Mouse (Mus musculus) intestine, embryonic 16.5 days (tissue): ENCODE data around the gene Id2. TPM values are rescaled to one million over a fixed set of nuclear protein-coding genes. Genes with fewer than 3 reads are reported as not detected.

ENCODE experiments used
- ATAC-seq: fragments of 200-750 bp; cut with Nextera tagmentation; 2 replicates; pipeline ENCODE4 v1.8.0; 2017; ENCODE audit warnings: moderate TSS enrichment, moderate library complexity
- H3K27ac ChIP-seq: fragments of 300-500 bp; sonication (generic); 2 replicates; pipeline ENCODE4 v1.5.1; 2014; ENCODE audit warnings: mild to moderate bottlenecking, low read length
- H3K27me3 ChIP-seq: fragments of 300-500 bp; sonication (generic); replicated peaks from 2 replicates; pipeline ENCODE4 v1.6.1; 2014; ENCODE audit warnings: low read length, control low read depth, mixed read lengths; ENCODE audit not compliant: control insufficient read depth, insufficient read depth
- H3K36me3 ChIP-seq: fragments of 300-500 bp; sonication (generic); 2 replicates; pipeline ENCODE4 v1.6.1; 2014; ENCODE audit warnings: low read length, control low read depth; ENCODE audit not compliant: control insufficient read depth, insufficient read depth
- H3K4me1 ChIP-seq: fragments of 300-500 bp; sonication (generic); 2 replicates; pipeline ENCODE4 v1.6.1; 2014; ENCODE audit warnings: low read length, control low read depth, mixed read lengths; ENCODE audit not compliant: control insufficient read depth, insufficient read depth
- H3K4me2 ChIP-seq: fragments of 300-500 bp; sonication (generic); 2 replicates; pipeline ENCODE4 v1.6.1; 2014; ENCODE audit warnings: low read depth, low read length, control low read depth
- H3K4me3 ChIP-seq: fragments of 300-500 bp; sonication (generic); 2 replicates; pipeline ENCODE4 v1.5.1; 2014; ENCODE audit warnings: mild to moderate bottlenecking, low read length
- H3K9ac ChIP-seq: fragments of 300-500 bp; sonication (generic); 2 replicates; pipeline ENCODE4 v1.6.1; 2014; ENCODE audit warnings: low read depth, low read length
- H3K9me3 ChIP-seq: fragments of 300-500 bp; sonication (generic); 2 replicates; pipeline ENCODE4 v1.6.1; 2016; ENCODE audit warnings: low read length, control low read depth; ENCODE audit not compliant: control insufficient read depth
- WGBS: fragments of 180-500 bp; shearing (Covaris S2); extraction: QIAGEN DNeasy Blood & Tissue Kit; methylation state at CpG from one replicate; pipeline ENCODE4 v1.1.7; 2014; 5-methylcytosine and 5-hydroxymethylcytosine counted together
- polyA plus RNA-seq: library from polyadenylated mRNA; unstranded; fragments of >200 nt; fragmentation: Nextera tagmentation; extraction: Ambion mirVana; gene quantifications from 2 replicates; pipeline ENCODE4 v1.2.1, GENCODE M21; 2015

Id2 gene
- polyA plus RNA-seq, 1 experiment from 2014 or later: 333 TPM

DNA sequence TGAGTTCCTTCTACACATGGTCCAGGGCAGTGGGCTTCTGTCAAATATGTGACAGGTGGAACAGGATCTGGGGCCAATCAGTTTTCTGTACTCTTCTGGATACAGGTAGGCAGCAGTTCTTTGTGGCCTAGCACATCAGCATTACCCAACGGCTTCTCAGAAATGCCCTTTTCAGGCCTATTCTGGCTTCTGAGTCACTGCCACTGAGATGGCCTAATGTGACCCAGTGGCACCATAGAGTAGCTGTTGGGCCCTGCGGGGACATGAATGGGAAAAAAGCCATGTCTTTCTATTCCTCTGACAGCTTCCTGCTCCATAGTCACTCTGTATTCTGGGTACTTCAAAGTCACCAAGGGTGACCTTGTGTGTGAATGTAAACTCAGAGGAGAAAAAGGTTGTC is 15.9 kb upstream of the Id2 start:
- H3K4me2 ChIP-seq: no peak overlapping the region
- no peak overlapping the region for H3K4me3 ChIP-seq
- ATAC-seq: no peak
- H3K27me3 ChIP-seq: no peaks in the 10 kb centered on the region
- no peak overlapping the region for H3K9ac ChIP-seq
- no peak overlapping the region for H3K27ac ChIP-seq
- H3K9me3 ChIP-seq: no peaks in the 10 kb centered on the region
- H3K36me3 ChIP-seq: no peaks in the 10 kb centered on the region
- WGBS: 93% methylated on average over 2 of the region's 2 CpGs
- H3K4me1 ChIP-seq: peaks cover 2% of the 10 kb centered on the region; the same call in 1 of the 2 replicates

DNA sequence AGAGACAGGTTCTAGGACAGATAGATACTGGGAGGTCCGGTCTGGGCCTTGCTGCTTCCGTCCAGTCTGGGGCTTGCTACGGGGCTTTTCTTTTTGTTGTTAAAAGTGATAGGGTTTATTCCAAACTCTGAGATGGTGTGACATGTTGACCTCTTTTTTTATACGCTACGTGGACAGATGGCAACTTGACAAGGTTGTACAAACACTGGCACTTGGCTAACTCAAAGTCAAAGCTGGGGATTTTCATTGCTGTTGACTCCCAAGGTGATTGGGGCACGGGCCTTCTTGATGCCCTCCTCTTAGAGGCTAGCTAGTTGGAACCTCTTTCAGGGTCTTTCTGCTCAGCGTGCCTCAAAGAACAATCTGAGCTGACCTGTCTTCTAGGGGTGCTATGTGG is 13.7 kb upstream of the Id2 start:
- Histone ChIP-seq H3K4me3 (no peak overlapping the region), H3K4me2 (no peak overlapping the region), H3K9me3 (no peaks in the 10 kb centered on the region), H3K9ac (no peak overlapping the region), H3K4me1 (0 out of 2 replicates have a peak, but pooled peaks cover 2% of the 10 kb centered on the region), H3K36me3 (no peaks in the 10 kb centered on the region), H3K27me3 (no peaks in the 10 kb centered on the region), H3K27ac (no peak overlapping the region)
- no peak for ATAC-seq
- WGBS: 82% methylated on average over 7 of the region's 7 CpGs

DNA sequence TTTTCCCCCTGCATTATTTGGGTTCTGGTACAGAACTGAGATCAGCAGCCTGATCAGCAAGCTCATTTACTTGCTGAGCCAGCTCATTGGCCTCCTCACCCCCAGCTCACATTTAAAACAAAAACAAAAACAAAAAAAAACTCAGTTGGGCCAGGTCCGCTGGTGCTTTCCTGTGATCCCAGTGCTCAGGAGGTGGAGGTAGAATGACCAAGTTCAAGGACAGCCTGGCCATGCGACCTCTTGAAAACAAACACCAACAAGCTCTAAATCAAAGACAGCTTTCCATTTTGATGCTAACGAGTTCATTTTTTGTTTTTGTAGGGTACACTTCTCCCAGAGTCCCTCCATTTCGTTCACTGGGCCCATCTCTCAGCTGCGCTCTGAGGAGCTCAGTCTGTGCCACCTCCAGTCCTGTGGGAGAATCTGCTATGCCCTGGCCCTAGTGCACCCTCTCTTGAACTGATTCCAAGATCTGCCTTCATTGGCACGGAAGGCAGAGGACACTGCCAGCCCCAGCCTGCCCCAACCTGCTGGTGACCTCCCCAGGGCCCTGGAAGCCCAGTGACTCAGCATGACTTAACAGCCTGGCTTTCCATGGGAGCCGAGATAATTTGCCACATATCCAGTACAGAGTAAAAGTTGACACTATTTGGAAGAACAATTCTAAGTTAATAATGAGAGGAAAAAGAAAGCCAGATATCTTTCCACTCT is 13.2 kb upstream of the Id2 start:
- Histone ChIP-seq H3K9me3 (no peaks in the 10 kb centered on the region), H3K27ac (no peak overlapping the region), H3K27me3 (no peaks in the 10 kb centered on the region), H3K36me3 (no peaks in the 10 kb centered on the region), H3K4me1 (0 out of 2 replicates have a peak, but pooled peaks cover 2% of the 10 kb centered on the region), H3K4me3 (no peak overlapping the region), H3K9ac (no peak overlapping the region), H3K4me2 (no peak overlapping the region)
- no peak for ATAC-seq
- whole genome bisulfite sequencing: 74% methylated on average over 7 of the region's 7 CpGs

DNA sequence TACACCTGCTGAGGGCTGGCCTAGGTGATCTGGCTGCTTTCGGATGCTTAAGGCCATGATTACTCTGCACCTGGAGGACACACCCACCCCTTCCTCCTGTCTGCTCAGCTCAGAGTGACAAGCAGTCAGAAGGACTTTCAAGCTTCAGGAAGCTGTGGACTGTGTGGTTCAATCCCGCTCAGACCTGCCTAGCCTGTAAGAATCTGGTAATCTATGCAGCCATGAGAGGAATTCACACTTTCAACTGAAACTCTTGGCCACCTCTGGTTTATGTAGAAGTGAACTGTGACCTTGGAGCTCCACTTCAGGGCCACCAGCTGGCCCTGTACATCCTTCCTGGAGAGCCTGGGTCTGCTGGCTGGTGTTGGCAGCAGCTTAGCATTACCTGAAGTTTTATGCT is 11.9 kb upstream of the Id2 start:
- WGBS: 50% methylated on average over 2 of the region's 2 CpGs

DNA sequence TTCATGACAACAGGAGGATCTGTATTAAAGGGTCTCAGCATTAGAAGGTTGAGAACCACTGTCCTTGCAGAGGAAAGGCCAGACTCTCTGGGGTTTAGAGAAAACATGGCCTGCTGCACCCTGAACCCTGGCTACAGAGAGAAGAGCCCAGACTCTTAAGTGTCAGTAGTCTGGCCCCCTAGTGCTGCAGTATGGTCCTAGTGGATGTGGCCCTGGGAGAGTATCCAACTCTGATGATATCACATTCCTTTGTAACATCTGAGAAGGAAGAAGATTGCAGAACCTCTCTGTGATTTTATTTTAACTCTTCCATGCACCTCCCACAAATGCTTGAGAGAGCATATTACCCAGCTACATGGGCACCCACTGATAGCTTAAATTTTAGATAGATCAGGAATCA is 7.6 kb upstream of the Id2 start:
- no peak overlapping the region for H3K9ac ChIP-seq

More for the DNA sequence above, 11.9 kb upstream of the Id2 start:
- no peak overlapping the region for H3K4me3 ChIP-seq
- H3K36me3 ChIP-seq: no peaks in the 10 kb centered on the region
- H3K4me1 ChIP-seq: 0 out of 2 replicates have a peak, but pooled peaks cover 2% of the 10 kb centered on the region
- H3K4me2 ChIP-seq: no peak overlapping the region
- ATAC-seq: peak; percentile 91
- no peaks in the 10 kb centered on the region for H3K27me3 ChIP-seq
- peak overlapping the region; percentile 12 for H3K27ac ChIP-seq
- no peaks in the 10 kb centered on the region for H3K9me3 ChIP-seq
- no peak overlapping the region for H3K9ac ChIP-seq

DNA sequence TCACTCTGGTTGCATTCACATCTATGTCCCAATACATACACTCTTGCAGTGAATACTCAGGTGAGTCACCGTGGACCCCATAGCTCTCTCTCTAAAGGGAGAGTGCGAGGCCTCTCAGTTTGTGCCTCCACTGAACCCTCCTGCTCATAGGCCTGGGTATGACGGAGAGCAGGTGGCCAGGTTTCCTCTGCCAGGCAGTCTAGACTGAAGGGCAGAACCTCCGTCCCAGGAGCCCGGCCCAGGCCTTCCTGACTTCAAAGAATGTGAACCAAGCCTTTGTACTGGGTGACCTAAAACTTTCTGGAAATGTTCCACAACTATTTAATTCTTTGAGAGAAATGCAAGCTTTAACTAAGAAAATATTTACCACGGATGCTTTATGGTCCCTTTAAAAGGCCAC is 7.0 kb upstream of the Id2 start:
- no peak for ATAC-seq
- Histone ChIP-seq H3K36me3 (no peaks in the 10 kb centered on the region), H3K4me1 (peaks cover 16% of the 10 kb centered on the region), H3K9me3 (no peaks in the 10 kb centered on the region), H3K27me3 (no peaks in the 10 kb centered on the region), H3K27ac (no peak overlapping the region), H3K9ac (no peak overlapping the region), H3K4me2 (no peak overlapping the region), H3K4me3 (no peak overlapping the region)
- WGBS: 75% methylated on average over 6 of the region's 6 CpGs

More for the DNA sequence above, 7.6 kb upstream of the Id2 start:
- H3K9me3 ChIP-seq: no peaks in the 10 kb centered on the region
- no peak overlapping the region for H3K4me3 ChIP-seq
- H3K27me3 ChIP-seq: no peaks in the 10 kb centered on the region
- no peak for ATAC-seq
- H3K27ac ChIP-seq: no peak overlapping the region
- H3K4me2 ChIP-seq: no peak overlapping the region
- peaks cover 13% of the 10 kb centered on the region for H3K4me1 ChIP-seq
- no peaks in the 10 kb centered on the region for H3K36me3 ChIP-seq

DNA sequence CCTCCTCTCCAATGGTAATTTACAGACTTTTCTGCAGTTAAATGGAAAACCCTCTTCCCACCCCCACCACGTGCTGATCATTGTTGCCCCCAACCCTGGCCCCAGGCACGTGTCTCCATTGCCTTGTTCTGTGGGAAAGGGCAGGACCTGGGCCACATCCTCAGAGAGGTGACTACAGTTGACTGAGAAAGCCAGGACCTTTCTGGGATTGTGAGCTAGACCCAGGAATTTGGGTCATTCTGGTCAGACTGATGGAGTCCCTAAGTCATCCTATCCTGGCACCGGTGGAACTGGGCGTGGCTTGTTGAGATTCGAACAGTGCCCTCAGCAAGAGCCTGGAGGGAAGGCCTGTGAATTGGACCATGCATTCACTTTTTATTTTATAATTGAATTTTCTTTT is 4.4 kb upstream of the Id2 start:
- Histone ChIP-seq H3K4me2 (peak overlapping the region; percentile 94), H3K4me1 (peaks cover 30% of the 10 kb centered on the region), H3K9me3 (no peaks in the 10 kb centered on the region), H3K36me3 (no peaks in the 10 kb centered on the region), H3K27ac (peak overlapping the region; percentile 99), H3K27me3 (no peaks in the 10 kb centered on the region), H3K4me3 (peak overlapping the region; percentile 64; the same call in 1 of the 2 replicates), H3K9ac (peak overlapping the region; percentile 90)
- ATAC-seq: no peak
- 26% methylated on average over 5 of the region's 5 CpGs for WGBS

DNA sequence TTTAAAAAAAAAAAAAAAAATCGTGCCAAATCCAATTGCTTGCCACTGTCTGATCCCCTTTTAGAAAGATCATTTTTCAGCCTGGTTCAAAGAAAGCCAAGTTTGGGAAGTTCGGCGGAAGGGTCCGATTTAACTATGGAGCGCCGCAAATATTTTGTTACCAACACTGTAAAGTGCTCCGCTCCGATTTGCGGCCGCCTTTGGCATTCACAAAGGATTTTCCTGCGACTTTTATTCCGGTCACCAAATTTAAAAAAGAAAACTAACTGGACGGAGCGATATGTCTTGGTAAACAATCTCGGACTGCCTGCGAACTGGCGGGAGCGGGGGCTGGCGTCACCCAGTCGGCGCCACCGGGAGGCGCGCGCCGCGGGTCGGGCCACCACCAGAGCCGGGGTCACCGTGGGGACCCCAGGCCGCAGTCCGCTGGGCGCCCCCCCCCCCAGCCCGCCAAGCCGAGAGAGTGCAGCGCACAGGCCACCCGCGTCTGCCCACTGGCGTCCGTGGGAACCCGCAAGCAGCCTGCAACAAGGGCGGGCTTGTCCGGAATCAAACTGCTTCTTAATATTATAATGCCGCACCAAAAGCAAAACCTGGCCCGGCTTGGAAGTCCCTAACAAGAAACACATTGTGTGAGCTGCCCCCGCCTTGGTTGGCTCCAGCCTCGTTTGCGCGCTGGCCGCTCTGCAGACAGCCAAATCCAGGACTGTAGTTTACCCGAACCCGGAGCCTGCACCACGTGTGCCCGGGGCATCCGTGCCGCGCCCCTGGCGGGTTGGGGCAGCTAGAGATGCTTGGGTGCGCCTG is 3.7 kb upstream of the Id2 start:
- no peak for ATAC-seq
- peak overlapping the region; percentile 90 for H3K9ac ChIP-seq
- H3K4me2 ChIP-seq: peak overlapping the region; percentile 94
- peak overlapping the region; percentile 99 for H3K27ac ChIP-seq
- no peaks in the 10 kb centered on the region for H3K9me3 ChIP-seq
- peaks cover 30% of the 10 kb centered on the region for H3K4me1 ChIP-seq
- H3K27me3 ChIP-seq: no peaks in the 10 kb centered on the region
- under 1% methylated on average over 59 of the region's 59 CpGs for WGBS
- peak overlapping the region; percentile 64 for H3K4me3 ChIP-seq
- no peaks in the 10 kb centered on the region for H3K36me3 ChIP-seq

DNA sequence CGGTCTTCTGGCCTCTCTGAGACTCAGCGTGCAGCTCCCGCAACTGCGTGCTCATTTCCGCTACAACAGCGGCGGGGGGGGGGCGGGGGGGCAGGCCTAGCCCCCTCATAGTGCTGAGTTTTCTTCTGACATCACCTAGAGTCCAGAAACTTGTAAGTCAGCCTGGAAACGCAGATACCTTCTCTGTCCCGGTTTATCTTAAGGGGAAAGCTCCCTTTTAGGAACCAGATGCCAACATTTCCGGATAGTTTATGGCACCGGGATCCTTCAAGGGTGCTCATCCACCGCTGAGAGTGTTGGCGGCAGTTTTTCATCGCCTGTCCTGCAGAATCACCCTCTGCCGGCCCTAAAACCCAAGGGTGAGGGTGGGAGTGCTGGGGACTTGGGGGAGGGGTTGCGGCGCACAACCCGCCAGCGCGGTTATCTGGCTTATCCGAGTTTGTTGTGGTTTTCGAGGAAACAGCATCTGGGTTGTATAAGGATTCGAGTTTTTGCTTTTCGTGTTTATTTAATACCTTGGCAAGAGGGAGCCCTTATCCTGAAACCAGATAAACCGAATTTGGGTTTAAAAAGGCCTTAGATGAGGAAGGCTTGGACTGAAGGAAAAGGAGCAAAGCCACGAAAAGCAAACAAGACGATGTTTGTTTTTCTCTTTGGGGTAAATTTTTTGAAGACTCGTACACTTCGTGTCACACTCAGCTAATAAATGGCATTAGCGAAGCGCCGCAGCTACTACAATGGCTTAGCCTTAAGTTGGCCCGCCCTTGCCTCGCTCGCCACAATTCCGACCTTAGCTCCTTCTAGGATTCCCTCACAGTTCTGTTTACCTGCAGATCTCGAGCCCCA is 2.8 kb upstream of the Id2 start:
- no peaks in the 10 kb centered on the region for H3K27me3 ChIP-seq
- H3K36me3 ChIP-seq: no peaks in the 10 kb centered on the region
- no peak for ATAC-seq
- peaks cover 30% of the 10 kb centered on the region for H3K4me1 ChIP-seq
- WGBS: under 1% methylated on average over 38 of the region's 38 CpGs
- H3K4me2 ChIP-seq: peak overlapping the region; percentile 94
- peak overlapping the region; percentile 64 for H3K4me3 ChIP-seq
- H3K27ac ChIP-seq: peak overlapping the region; percentile 99
- peak overlapping the region; percentile 90 for H3K9ac ChIP-seq
- H3K9me3 ChIP-seq: no peaks in the 10 kb centered on the region
